Mouse (Mus musculus) left cerebral cortex, postnatal 14 days (tissue): ENCODE measurements around the gene Eipr1. TPM values are rescaled to one million over a fixed set of nuclear protein-coding genes. Genes with fewer than 3 reads are reported as not detected.
"Not testable (repeated sequence)": the region's sequence is repeated elsewhere in the genome, so short reads cannot be mapped to it uniquely, and the experiment has no call there.

ENCODE experiments used
- DNase-seq, 2 experiments: peaks; one replicate each; pipeline ENCODE4 v3.0.0; 2021 to 2022; ENCODE audit warnings: low spot score in 2 of 2, mixed read lengths in 1 of 2
- intact Hi-C: fragments of 180-260 bp; cut with DNase I; formaldehyde crosslinking; loops from one replicate; pipeline ENCODE4 v1.15.1; 2025
- long read RNA-seq, 2 experiments: library from polyadenylated mRNA; stranded (forward); transcript quantifications; one replicate each; pipeline ENCODE4 v2.0.0; 2021
- total RNA-seq, 2 experiments: library from RNA; stranded (reverse); gene quantifications; 2 replicates each; pipeline ENCODE4 v1.2.3; 2021

Eipr1 gene
- total RNA-seq, result 10 to 100 TPM; 59.7 to 60.1 TPM
- long read RNA-seq, experiment 1, full-length matches to known transcripts, result 90 of 110 reads
- long read RNA-seq, experiment 1, partial matches to known transcripts, result 10 of 110 reads
- long read RNA-seq, experiment 1, other reads (novel, unspliced or antisense), result 10 of 110 reads
- long read RNA-seq, experiment 2, full-length matches to known transcripts, result 81 of 88 reads
- long read RNA-seq, experiment 2, partial matches to known transcripts, result 3 of 88 reads
- long read RNA-seq, experiment 2, other reads (novel, unspliced or antisense), result 4 of 88 reads

DNA sequence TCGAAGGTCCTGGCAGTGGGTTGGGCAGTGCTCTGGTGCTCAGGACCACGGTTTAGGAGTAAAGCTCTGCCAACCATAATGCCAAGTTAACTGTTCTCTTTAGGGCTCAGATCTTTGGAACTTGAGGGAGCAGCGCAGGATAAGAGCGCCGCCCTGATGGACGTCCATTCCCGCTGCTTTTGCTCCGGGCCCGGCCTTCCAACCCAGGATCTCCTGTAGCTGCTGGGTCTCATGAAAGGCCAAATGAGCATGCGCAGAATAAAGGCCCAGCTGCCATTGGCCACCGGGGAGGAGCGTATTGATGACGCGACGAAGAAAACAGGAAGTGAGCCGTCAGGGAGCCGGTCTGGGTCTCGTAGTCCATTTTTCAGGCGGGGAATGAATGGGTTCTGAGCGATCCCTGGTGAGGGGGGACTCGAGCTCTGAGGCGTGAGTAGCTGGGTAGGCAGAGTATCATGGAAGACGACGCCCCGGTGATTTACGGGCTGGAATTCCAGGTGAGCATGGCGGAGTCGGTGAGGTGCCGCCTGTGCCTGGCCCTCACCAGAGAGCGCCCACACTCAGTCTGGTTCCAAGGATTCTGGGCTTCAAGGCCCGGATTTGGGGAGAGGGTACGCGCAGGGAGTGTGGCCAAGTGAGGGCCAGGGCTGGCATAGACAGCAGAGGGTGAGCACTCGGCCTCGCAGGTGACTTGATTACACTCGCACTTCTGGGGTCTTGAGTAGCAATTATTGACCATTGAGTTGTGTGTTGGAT, at the start of gene Eipr1:
Gene Eipr1 (plus strand): TSS at position 296 of the 756 bp plus-strand sequence.
- intact Hi-C loops, result no loop called here
- DNase-seq, result peak; percentile 92 to 94

DNA sequence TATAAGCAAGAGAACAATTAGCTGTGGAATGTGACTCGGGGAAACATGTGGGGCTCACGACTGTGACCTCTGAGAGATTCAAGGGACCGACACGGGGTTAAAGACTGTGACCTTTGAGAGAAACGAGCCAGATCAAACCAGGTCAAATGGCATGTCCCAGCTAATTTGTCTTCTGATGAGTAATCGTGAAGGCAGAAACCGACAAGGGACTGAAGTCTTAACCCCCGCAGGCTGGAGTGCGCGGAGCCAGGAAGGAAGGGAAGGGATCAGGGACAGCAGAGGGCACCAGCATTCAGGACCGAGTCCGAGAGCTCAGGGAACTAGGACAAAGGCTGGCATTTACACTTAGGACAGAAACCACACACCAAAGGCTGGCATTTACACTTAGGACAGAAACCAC, 47.2 kb upstream of the Eipr1 start:
- DNase-seq, result no peak
- intact Hi-C loops, result loop anchor here (5.0 to 10.0 kb wide), 2 partner anchors 130 to 268 kb away; no protein-coding TSS in a partner anchor

DNA sequence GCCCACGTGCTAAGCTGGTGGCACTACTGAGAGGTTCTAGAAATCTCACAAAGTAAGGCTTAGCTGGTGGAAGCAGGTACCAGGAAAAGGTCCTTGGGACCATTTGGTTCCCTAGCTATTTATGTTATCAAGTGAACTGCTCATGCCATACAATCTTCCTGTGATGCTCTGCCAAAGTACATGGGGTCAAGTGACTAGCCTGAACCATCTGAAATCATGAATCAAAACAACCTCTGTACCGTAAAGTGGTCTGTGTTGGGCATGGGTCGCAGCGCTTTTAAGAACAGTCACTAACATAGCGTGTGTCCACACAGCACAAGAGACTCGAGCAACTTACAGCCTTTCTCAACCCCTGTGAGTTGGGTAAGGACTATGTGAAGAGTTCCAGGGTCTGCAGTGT, 46.4 kb upstream of the Eipr1 start:
- intact Hi-C loops, result loop anchor here (10.0 kb wide), 1 partner anchor 130 kb away; no protein-coding TSS in a partner anchor
- DNase-seq, result no peak

DNA sequence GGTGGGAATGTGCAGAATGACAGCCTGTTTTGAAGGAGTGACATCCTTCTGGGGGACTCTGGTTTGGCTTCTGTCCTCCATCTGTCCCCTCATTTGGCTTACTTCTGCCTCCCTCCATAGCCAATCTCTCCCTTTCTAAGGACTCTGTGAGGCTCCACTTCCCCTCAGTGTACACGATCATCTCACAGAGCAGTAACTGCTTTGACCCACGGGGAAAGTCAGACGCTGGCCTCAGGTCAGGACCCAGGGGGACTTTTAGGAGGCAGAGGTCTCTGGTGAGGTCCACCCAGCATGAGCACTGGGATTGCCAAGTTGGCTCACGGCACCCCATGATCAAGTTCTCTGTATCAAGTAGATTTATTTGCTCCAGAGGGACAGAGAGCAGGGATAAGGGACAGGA, 43.4 kb upstream of the Eipr1 start:
- intact Hi-C loops, result loop anchor here (10.0 kb wide), 1 partner anchor 127 kb away; no protein-coding TSS in a partner anchor
- DNase-seq, result no peak

DNA sequence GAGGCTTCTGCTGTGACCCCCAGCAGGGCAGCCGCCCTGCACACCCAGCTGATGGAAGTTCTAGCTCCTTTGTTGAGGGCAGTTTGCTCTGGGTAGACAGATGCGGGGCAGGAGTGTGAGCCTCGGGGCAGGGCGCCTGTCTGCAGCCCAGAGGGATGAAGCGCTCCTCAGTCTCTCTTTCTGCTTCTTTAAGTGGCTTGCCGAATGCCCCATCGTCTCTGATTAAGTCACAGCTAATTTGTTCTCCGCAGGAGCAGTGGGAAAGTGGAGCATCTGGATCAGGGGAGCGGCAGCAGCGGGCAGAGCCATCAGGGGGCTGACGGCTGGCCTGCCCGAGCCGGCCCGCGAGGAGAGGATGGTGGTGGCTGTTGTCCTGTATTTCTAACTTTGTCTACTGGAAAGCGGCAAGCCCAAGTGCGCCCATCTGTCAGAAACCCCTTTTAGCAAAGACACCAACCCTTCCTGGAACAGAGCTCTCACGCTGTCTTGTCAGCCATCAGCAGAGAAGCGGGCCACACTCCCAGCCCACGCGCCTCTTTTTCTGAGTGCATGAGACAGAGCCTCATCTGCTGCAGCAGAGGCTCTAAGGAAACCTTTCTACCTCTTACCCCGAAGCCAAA, 40.9 kb upstream of the Eipr1 start:
- intact Hi-C loops, result no loop called here
- DNase-seq, result peak; percentile 84 to 91

DNA sequence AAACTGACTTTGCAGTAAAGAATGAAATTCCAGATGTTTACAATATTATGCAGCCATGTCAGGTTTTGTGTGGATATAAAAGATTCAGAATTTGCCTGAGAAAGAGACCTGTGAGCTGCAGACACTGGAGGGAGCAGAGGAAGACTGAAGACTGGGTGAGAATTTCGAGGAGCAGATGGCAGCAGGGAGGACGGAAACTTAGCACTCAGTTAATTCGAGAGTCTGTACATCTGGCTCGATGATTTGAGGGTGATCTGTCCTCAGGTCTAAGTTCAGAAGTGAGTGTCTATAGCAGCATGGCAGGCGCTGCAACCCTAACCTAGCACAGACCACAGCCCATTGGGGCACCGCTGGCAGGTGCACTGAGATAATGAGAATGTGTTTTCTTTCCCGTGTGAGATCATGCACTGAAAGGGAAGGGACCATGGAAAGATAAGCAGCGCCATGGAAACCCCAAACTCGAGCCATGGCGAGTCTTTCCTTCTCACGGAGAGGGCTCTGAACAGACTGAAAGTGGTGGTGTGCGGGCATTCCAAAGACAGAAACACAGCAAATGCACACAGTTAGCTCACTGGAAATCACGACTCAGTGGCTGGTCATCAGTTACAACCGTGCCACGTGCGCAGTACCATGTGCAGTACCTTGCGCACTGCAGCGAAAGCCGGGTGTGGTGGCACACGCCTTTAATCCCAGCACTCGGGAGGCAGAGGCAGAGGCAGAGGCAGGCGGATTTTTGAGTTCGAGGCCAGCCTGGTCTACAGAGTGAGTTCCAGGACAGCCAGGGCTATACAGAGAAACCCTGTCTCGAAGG, 36.6 kb upstream of the Eipr1 start:
- DNase-seq, result peak in 1 of 2 experiments; percentile 41
- intact Hi-C loops, result no loop called here

DNA sequence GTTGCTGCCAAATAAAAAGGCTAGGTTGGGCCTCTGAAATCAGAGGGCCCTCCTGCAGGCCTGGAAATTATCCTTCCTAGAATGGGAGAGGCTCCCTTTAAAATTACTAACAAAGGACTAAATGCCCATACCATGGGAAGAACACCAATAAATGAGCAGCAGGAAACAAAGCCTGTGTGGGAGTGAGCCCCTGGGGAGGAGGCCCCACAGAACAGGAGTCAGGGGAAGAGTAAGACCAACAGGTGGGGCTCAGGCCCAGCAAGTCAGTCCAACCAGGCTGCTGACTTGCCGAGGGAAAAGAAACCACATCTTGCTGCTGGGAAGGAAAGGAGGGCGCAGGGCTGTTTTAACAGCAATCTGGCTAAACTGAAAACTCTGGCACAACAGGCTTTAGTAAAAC, 34.5 kb upstream of the Eipr1 start:
- intact Hi-C loops, result no loop called here
- no peak for DNase-seq

DNA sequence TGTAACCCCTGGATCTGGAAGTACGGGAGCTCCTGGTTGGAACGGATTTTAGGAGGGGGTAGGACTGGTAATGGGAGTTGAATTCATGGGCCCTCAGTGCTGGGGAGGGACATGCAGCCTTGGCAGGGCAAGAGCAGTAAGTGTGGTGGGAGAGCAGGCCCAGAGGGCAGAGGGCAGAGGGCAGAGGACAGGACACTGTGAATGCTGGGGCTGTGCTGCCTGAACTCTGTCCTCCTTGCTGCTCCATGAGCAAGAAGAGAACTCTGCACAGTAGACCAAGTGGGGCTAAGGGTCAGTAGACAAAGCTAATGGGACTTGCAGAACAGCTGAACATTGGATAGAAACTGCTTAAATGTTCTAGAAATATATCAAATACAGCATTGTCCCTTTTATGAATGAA, 33.5 kb upstream of the Eipr1 start:
- no peak for DNase-seq
- intact Hi-C loops, result no loop called here

DNA sequence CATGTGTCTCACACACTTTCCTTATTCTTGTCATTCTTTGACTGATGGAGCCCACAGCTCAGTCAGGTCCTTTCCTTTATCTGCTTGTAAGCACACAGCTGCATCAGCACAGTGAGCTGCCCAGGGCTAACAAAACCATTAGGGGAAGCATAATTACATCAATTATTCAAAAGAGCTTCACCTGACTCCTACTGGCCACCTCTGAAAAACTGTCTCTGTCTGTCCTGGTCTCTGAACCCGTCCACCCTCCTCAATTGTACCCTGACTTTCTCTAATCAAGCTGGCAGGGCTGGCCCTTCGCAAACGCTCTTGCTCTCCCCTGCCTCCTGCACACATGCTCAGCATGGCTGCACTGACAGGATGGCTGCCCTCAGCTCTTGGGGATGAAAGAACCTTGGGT, 27.2 kb upstream of the Eipr1 start:
- intact Hi-C loops, result no loop called here
- DNase-seq, result no peak

DNA sequence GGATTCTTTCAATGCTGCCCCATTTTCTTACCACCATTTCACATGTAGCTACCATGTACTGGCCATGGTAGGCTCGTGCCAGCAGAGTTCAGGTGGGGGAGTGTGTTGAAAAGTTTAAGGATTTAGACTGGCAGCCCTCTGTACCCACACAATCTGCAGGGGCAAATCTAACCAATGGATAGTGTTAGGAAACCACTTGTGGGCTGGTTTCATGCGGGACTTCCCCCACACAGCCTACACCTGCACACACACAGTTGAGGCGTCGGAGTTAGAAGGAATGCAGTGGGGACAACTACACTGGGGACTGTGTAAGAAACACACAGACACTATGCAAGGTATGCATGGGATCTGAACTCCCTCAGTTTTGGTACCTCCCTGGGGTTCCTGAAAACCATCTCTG, 25.4 kb upstream of the Eipr1 start:
- intact Hi-C loops, result no loop called here
- no peak for DNase-seq

DNA sequence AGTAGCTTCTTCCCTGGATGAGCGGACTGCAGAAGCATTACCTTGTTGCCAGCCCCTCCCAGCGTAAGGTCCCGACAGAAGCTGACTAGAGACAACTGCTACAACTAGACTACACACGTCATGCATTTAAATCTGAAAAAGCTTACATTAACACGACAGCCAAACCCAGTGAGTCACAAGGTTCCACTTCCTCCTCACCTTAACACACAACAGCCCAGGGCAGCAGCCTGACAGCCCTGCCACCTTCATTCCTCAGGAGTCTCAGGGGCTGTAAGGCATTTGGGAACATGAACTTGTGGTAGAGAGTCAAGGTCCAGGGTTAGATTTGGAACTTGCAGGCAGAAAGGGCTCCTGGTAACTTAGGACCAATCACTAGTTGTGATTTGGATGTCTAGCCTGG, 24.5 kb upstream of the Eipr1 start:
- DNase-seq, result no peak
- intact Hi-C loops, result no loop called here

DNA sequence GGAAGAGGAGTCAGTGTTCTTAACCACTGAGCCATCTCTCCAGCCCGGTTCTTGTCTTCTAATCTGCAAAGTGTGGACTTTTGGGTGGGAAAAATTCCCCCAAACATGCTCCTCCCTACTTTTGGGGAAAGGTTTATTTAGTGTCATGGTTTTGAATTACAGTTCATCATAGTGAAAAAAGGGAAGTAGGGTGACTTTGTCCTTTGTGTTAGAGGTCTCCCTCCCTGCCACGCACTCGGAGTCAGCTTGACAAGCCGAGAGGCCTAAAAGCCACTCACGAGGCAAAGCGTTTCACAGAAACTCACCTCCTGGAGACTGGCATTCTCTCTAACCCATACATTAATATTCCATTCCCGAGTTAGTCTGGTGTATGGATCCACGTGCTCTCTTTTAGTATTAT, 19.0 kb upstream of the Eipr1 start:
- no peak for DNase-seq
- intact Hi-C loops, result no loop called here

DNA sequence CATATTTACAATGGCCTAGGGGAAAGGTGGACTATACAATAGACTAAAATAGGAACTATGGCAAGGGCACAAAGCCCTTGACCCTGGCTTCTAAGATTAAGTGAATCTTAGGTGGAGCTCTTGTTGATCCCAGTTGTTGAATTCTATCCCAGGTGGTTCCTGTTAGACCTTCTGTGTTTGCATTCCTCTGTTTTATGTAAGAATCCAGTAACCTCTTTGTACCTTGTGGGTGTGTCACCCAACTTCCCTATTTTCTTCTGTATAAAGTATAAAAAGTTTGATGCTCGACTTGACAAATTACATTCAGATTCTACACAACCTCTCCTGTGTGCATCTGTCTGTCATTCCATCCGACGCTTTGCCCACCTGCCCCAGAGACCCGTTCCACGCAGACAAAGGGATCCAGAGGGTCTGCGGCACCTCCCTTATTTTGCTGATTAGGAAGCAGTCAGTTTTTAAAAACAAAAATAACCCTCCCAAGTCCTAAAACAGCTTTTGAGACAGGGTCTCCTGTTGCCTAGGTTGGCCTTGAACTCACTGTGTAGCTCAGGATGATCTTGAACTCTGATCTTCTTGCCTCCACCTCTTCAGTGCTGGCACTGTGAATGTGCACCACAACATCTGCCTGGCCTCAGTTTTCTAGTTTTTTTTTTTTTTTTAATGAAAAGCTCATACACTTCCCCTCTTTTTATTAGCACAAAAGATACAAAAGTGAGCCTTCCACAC, 17.9 kb upstream of the Eipr1 start:
- not testable (repeated sequence) for DNase-seq

DNA sequence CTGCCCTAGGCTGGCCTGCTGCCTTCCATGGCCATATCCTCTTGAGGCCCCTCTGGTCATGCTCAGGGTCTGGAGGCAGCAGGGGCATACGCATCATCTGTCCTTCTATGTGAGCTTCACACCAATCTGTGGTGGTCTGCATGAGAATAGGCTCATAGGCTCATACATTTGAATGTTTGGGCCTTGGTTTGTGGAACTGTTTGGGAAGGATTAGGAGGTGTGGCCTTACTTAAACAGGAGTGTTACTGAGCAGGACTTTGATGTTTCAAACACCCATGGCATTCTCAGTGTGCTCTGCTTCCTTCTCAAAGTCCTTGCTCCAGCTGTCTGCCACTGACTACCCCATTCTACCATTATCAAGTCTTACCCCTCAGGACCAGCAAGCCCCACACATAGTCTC, 17.3 kb upstream of the Eipr1 start:
- intact Hi-C loops, result no loop called here
- DNase-seq, result no peak

More for the DNA sequence above, 17.9 kb upstream of the Eipr1 start:
- intact Hi-C loops, result not testable (repeated sequence)

DNA sequence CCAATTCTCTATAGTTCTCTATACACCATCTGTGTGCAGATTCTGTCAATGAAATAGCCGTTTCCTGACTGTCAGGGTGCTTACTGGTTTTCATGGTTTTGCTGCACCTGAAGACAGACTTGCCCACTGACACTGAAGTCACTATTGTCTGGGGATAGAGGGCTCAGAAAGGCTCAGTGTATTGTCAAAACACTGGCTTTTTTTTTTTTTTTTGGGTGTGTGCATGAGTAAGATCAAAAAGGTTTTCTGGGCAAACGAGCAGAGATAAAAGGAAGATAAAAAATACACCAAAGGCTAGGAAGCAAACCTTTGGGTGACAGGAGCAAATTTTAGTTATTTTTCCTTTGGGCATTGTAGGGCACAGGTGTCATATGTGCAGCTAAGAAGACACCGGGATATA, 16.3 kb upstream of the Eipr1 start:
- DNase-seq, result no peak
- intact Hi-C loops, result no loop called here

DNA sequence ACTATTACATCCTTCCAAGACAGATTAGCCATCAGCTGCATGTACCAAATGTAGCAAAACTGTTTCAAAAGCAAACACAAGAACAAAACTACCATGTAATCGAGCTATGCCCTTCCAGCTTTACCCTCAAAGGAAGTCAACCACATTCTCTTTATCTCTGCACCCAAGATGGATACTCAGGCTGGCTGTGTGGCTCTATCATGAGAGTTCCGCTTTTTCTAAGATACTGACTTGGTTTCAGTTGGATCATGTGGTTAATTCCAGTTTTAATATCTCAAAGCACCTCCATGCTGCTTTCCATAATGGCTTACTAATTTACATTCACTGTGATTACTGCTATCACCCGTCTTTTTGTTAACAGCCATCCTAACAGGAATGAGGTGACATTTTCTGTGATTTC, 8.3 kb upstream of the Eipr1 start:
- DNase-seq, result no peak
- intact Hi-C loops, result no loop called here

DNA sequence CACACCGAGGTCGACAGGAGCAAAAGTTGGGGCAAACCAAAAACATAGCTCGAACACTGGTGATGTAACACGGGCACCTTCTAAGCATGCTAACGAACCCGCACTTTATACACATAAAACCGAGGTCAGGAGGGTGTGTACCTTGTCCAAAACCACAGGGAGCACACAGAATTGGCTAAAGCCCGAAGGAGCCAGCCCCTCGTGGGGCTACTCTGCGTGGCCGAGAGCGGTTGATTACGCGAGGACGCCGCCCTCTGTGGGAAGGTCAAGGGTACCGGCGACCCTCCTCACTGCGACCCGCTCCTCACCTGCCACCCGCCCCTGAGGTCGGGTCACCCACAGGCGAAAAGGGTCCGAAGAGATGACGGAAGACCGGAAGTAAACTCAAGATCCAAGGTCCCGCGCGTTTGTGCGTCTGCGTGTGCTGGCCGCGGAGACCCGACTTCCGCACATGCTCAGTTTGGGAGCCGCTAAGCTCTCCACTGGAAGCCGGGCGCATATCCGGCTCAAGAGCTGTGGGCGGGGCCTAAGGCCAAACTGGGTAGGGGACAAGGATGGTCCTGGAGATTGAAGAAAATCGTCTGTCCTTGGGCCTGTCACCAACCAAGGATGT, 1.5 kb upstream of the Eipr1 start, which contains the start of gene Trappc12:
Gene Trappc12 (minus strand): TSS at position 452 of the 613 bp plus-strand sequence.
- intact Hi-C loops, result no loop called here
- DNase-seq, result peak; percentile 85 to 87

DNA sequence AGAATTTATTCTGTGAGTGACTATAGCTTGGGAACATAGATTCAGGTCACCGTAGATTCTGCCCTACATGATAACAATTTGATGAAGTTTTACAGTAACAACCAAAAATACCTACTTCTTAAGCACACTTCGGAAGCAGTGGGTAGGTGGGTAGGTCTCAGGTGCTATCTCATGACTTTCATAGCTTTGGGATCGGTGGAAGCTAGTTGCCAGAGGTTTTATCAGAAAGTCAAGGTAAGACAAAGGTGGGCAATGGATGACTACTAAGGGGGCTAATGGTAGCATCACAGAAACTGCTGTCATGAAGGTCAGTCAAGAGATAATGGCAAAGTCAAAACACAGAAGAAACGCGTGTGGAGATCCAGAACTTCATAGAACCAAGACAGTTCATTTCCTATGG, 727 bp upstream of the Eipr1 start:
- no peak for DNase-seq
- intact Hi-C loops, result no loop called here

DNA sequence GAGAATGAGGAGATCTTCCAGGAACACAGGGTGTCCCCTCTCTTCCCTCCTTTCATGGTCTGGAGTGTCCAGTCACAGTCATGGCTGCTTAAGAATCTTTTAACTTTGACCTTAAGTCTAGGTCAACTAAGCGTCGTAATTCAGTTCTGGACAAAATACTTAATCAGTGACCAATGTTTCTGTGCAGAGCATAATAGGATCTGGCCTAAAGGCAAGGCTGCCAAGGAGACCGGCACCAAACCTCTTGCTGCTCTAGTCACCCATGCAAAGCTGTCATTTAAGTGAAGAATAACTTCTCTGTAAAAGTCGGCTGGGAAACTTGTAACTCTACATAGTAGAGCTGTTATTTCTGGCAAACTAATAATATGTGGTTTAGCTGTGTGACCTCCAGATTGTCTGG, 4.4 kb downstream of the Eipr1 start:
- no peak for DNase-seq
- intact Hi-C loops, result no loop called here
